Mouse (Mus musculus) c-Kit-negative CD71-positive TER-119-positive erythroid progenitor cells, embryonic 14.5 days (primary cell): ENCODE measurements around the gene Arhgef7.

Experiments used
- DNase-seq: peaks from one replicate; pipeline ENCODE4 v3.0.0-alpha.2; 2013; ENCODE audit warnings: low read depth, low spot score

Gene Arhgef7

GRCm38 (mm10) chr8:11797729-11798479, 70.4 kb downstream of the Arhgef7 start:
- no peak for DNase-seq

GRCm38 (mm10) chr8:11798480-11798867, 71.0 kb downstream of the Arhgef7 start:
- no peak for DNase-seq

- DNase-seq = no peak
These were observed 71.6 kb downstream of the Arhgef7 start for GRCm38 (mm10) chr8:11799098-11799497.

DNA sequence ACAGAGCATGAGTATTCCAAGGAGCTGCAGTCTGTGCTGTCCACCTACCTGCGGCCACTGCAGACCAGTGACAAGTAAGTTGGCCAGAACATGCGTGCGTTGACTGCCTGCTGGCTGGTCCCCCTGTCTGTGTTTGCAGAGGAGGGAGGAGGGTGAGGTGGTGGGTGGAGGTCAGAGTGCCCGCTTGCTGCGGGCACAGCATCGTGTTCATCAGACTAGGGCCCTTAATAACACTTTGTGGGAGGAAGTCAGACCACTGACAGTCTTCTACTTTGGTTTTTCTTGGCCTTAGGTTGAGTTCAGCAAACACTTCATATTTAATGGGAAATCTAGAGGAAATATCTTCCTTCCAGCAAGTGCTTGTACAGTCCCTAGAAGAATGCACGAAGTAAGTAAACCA, 73.0 kb downstream of the Arhgef7 start:
- no peak for DNase-seq

GRCm38 (mm10) chr8:11801571-11801970, 74.0 kb downstream of the Arhgef7 start:
- DNase-seq = no peak

DNA sequence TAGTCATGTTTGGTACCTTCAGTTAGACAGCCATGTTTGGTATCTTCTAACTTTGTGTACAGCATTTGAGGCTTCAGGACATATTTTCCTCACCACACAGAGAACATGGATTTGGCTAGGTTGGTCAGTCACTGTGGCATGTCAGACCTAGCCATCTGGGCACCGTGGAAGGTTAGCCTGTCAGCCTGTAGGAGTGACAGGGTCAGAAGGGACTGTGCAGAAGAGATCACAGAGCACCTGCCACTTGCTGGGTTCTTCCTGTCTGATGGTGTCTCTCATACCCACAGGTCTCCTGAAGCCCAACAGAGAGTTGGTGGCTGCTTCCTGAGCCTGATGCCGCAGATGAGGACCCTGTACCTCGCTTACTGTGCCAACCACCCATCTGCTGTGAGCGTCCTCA, 77.4 kb downstream of the Arhgef7 start:
- no peak for DNase-seq

- DNase-seq = no peak
These were observed 78.7 kb downstream of the Arhgef7 start for GRCm38 (mm10) chr8:11806252-11806651.

GRCm38 (mm10) chr8:11807361-11807760, 79.8 kb downstream of the Arhgef7 start:
- no peak for DNase-seq

DNA sequence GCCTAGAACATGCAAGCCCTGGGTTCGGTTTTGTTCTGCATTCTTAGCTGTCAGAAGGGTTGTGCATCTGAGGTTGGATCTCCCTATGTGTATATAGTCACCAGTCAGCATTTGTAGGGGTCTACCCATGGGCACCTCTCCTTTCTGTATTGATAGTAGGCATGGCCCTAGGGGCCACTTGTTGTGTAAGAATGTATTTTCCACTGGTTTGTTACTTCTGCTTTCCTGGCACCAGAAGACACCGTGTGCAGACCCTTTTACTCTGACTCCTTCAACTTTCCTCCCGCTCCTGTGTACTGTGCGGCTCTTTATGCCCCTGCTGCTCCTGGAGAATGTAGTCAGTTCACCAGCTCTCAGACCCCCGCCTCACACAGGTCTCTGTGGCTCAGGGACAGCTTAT, 80.5 kb downstream of the Arhgef7 start:
- DNase-seq = no peak

- no peak for DNase-seq
These were observed 82.9 kb downstream of the Arhgef7 start for GRCm38 (mm10) chr8:11810426-11810825.

DNA sequence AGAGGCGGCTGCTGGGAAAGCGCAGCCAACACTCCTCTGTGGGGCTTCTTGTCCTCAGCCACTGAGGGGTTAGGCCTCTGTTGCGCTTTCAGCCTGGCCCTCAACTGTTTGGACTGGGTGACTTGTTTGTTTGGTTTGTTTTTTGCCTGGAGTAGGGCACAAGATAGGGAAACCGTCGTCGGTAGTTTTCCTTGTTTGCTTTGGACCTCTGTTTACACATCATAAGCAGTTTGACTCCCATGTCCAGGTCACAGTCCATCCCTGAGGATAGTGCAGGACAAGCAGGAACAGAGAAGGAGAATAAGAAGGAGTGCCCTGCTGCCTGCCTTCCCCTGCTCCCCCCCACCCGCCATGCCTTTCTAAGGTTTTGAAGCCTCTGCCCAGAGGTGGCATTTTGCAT, 86.3 kb downstream of the Arhgef7 start:
- DNase-seq = no peak

DNA sequence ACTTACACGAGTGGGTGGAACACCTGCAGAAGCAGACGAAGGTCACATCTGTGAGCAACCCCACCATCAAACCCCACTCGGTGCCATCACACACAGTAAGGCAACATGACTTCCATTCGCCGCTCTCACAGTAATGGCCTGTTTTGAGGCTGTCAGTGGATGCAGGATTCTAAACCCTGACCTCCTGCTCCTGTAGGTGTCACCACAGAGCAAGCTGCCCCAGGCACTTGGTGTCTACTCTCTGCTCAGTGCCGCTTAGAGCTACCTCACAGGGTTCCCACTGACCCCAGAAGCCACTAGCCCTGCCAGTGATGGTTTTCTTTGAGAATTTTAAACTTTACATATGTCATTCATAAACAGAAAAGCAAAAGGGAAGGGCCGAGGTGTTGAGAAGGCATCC, 87.7 kb downstream of the Arhgef7 start:
- no peak for DNase-seq

DNA sequence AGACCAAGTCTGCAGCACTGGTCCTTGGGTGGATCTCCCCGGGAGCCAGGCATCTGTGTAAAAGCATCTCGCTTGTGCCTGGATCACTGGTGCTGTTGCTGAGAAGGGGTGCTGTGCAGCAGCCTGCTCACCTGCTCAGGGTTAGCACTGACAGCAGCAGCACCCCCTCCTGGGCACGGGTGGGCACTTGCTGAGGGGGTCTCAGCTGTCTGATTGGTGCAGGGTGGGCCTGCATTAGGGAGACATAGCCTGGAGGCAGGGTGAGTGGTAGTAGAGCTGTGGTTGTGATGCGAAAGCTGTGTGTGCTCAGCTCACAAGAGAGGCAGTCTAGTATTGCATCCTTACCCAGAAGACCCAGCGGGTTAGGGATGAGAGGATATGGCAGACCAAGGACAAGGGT, 92.6 kb downstream of the Arhgef7 start:
- DNase-seq = no peak

DNA sequence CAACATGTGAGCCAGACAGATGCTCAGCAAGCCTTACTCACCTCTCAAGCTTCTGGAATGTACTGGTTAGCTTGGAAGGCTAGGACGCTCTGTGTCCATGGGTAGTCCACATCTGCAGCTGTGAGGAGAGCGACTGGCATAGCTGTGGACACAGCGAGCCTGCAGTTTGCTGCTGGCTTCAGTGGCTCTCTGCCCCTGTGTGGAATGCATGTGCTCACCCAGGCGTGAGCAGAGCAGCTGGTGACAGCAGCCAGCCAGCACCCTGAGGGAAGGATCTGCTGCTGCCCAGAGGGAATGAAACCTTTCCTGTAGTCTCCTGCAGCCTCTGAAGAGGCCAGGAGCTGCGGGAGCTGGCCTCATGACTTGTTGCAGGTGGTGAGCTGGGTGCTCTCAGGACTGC, 93.0 kb downstream of the Arhgef7 start:
- no peak for DNase-seq

- no peak for DNase-seq
These were observed 94.1 kb downstream of the Arhgef7 start for GRCm38 (mm10) chr8:11821451-11822206.

DNA sequence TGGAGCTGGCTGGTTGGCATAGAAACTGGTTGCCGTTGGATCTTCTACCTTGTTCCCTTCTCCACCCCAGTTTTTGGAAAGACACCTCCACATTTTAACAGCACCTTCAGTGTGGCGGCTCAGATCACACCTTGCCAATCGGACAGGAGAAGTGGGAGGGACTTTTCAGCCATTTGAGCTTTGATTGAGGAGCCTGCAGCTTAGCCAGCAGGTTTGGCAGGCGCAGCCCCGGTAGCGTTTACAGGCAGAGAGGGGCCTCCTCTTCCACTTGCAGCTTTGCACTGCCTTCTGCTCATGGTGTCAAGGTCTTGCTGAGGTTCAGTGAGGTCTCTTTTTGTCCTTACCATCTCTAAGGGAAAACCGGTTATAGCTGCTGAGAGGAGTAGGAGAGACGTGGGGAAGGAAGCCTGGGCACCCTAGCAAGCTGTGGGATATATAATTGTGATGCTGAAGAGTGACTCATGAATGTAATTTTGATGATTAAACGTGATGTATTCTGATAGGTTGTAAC, 95.1 kb downstream of the Arhgef7 start:
- DNase-seq = no peak

GRCm38 (mm10) chr8:11825756-11826155, 98.2 kb downstream of the Arhgef7 start:
- no peak for DNase-seq

DNA sequence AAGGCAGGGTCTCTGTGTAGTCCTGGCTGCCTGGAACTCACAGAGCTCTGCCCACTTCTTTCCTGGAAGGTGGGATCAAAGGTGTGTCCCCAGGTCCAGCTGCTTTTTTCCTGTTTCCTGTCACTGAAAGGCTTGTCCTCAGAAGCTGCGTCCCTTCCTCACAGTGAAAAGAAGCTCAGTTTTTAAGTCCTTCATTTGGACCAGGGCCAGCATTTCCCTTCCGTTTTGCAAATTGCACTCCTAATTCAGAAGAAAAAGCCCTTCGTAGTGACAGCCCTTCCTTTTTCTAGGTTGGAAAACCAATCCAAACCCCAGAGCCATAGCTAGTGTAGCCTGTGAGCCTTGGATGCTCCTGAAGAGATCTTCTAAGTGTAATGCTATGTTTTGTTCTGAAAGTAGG, 99.8 kb downstream of the Arhgef7 start:
- no peak for DNase-seq

DNA sequence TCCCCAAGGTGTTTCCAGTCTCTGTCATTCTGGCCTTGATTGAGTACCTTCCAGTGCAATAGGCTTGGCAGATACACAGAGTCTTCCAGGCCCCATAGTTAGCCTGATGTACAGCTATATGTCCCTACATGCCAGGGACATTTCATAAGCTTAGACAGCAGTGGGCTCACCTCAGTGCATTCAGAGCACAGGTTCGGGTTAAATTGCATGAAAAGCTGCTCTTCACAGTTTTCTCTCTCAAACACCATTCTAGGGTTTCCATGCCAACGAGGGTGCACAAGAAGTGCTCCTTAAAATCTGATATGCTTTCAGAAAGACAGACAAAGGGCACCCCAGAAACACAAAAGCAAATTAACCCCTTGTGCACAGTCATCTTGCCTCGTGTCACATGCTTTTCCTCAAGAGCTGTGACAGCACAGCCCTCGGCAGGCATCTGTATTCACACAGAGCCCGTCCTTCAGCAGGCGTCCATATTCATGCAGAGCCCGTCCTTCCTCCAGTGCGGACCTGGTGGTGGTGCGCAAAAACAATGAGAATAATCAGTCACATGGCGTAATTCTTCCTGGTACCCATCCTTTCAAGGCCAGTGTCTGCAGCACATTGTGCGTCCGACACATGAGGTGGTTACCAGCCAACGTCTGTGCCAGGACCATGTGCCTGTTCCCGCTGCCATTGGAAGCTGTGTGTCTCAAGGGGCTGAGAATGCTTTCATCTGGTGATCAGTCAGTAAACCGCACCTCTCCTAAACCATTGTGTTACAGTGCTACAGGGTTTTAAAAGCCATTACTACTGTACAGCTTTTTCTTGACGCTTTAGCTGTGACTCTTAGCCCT, 102.9 kb downstream of the Arhgef7 start:
- DNase-seq = no peak

- DNase-seq = no peak
These were observed 103.7 kb downstream of the Arhgef7 start for GRCm38 (mm10) chr8:11831174-11831573.

DNA sequence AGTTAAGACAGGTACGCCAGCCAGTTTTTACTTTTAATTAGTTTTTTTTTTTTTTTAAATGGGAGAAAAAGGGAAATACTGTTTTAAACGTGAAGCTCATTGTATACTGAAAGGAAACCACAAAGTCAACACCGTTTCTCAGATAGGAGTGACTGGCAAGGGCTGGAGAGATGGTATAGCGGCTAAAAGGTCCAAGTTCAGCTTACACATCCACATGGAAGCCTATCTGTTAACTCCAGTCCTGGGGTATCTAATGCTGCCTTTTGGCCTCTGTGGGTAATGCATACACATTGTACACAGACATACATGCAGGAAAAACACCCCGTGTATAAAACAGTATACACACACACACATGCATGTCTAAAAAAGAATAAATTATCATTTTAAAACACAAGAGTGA, 104.4 kb downstream of the Arhgef7 start:
- no peak for DNase-seq

DNA sequence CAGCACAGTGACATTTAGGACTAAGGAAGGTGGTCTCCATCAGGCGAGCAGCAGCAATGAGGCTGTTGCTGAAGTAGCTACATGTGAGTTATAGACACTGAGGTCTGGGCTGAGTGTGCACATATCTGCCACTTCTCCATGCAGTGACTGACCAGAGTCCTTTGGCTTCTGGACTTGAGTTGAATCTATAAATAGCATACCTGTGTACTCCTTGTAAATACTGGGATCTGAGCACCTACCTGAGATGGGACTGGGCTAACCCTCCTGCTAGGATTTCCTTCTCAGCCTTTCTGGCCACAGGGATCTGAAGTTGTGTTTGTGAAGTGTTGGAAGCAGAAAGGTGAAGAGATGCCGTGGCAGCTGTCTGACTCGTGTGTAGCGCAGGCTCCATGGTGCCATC, 105.6 kb downstream of the Arhgef7 start:
- DNase-seq = no peak
